Mouse (Mus musculus): ENCODE results near the gene Hmgb1.

- no peak for TF ChIP-seq CTCF (IDR thresholded peaks at IDR 0.05; ENCODE audit: low read depth)
- no peak for TF ChIP-seq EP300 (optimal IDR thresholded peaks at IDR 0.05)
These were observed 115.5 kb downstream of the Hmgb1 start for GRCm38 (mm10) chr5:149068745-149069144.
